Mouse (Mus musculus): Measurements from ENCODE around the gene Mrpl49. TPM values are rescaled to one million over a fixed set of nuclear protein-coding genes. Genes with fewer than 3 reads are reported as not detected.
"Not testable (repeated sequence)": the region's sequence is repeated elsewhere in the genome, so short reads cannot be mapped to it uniquely, and the experiment has no call there.

The Mrpl49 gene
- polyA plus RNA-seq, 1 experiment from 2014 or later, result 79.5 TPM

GRCm38 (mm10) chr19:6045366-6046293, 12.0 kb downstream of the Mrpl49 start:
- H3K9me3 ChIP-seq (ENCODE audit: control insufficient read depth, low read length), result no peaks in the 10 kb centered on the region
- H3K27me3 ChIP-seq (replicated peaks; ENCODE audit: control insufficient read depth, insufficient read depth, low read length), result no peaks in the 10 kb centered on the region
- H3K4me2 ChIP-seq (ENCODE audit: low read depth, low read length), result peak overlapping the region; percentile 77
- WGBS, result 11% methylated on average over 20 of the region's 20 CpGs
- ATAC-seq, result peak; percentile 54
- peak overlapping the region; percentile 94 for H3K9ac ChIP-seq (ENCODE audit: low read depth, low read length)
- H3K4me1 ChIP-seq (ENCODE audit: control insufficient read depth, insufficient read depth, low read length), result peaks cover 12% of the 10 kb centered on the region
- peak overlapping the region; percentile 80 for H3K4me3 ChIP-seq (ENCODE audit: low read length)
- H3K27ac ChIP-seq (ENCODE audit: low read length), result peak overlapping the region; percentile 97
- peaks cover 23% of the 10 kb centered on the region for H3K36me3 ChIP-seq (ENCODE audit: control insufficient read depth, insufficient read depth, low read length)

GRCm38 (mm10) chr19:6044102-6044501, 13.5 kb downstream of the Mrpl49 start:
- H3K9ac ChIP-seq (ENCODE audit: low read depth, low read length); H3K9me3 ChIP-seq (ENCODE audit: control insufficient read depth, low read length); H3K27ac ChIP-seq (ENCODE audit: low read length); H3K27me3 ChIP-seq (replicated peaks; ENCODE audit: control insufficient read depth, insufficient read depth, low read length); H3K4me3 ChIP-seq (ENCODE audit: low read length); ATAC-seq; H3K4me2 ChIP-seq (ENCODE audit: low read depth, low read length); H3K36me3 ChIP-seq (ENCODE audit: control insufficient read depth, insufficient read depth, low read length): not testable (repeated sequence)
- WGBS, result 44% methylated on average over 4 of the region's 4 CpGs
- peaks cover 12% of the 10 kb centered on the region for H3K4me1 ChIP-seq (ENCODE audit: control insufficient read depth, insufficient read depth, low read length)

GRCm38 (mm10) chr19:6042293-6042692, 15.3 kb downstream of the Mrpl49 start:
- Histone ChIP-seq H3K4me1 (ENCODE audit: control insufficient read depth, insufficient read depth, low read length) (no peaks in the 10 kb centered on the region), H3K36me3 (ENCODE audit: control insufficient read depth, insufficient read depth, low read length) (no peaks in the 10 kb centered on the region), H3K4me2 (ENCODE audit: low read depth, low read length) (no peak overlapping the region), H3K4me3 (ENCODE audit: low read length) (no peak overlapping the region), H3K27ac (ENCODE audit: low read length) (no peak overlapping the region), H3K9me3 (ENCODE audit: control insufficient read depth, low read length) (no peaks in the 10 kb centered on the region), H3K27me3 (replicated peaks; ENCODE audit: control insufficient read depth, insufficient read depth, low read length) (no peaks in the 10 kb centered on the region), H3K9ac (ENCODE audit: low read depth, low read length) (no peak overlapping the region)
- ATAC-seq, result no peak
- WGBS, result 80% methylated on average over 9 of the region's 9 CpGs

GRCm38 (mm10) chr19:6040002-6040401, 17.6 kb downstream of the Mrpl49 start:
- ATAC-seq, result no peak
- Histone ChIP-seq H3K4me1 (ENCODE audit: control insufficient read depth, insufficient read depth, low read length) (no peaks in the 10 kb centered on the region), H3K4me2 (ENCODE audit: low read depth, low read length) (no peak overlapping the region), H3K4me3 (ENCODE audit: low read length) (no peak overlapping the region), H3K36me3 (ENCODE audit: control insufficient read depth, insufficient read depth, low read length) (no peaks in the 10 kb centered on the region), H3K27me3 (replicated peaks; ENCODE audit: control insufficient read depth, insufficient read depth, low read length) (no peaks in the 10 kb centered on the region), H3K9me3 (ENCODE audit: control insufficient read depth, low read length) (no peaks in the 10 kb centered on the region), H3K9ac (ENCODE audit: low read depth, low read length) (no peak overlapping the region), H3K27ac (ENCODE audit: low read length) (no peak overlapping the region)

- H3K4me2 ChIP-seq (ENCODE audit: low read depth, low read length), result no peak overlapping the region
- no peak overlapping the region for H3K9ac ChIP-seq (ENCODE audit: low read depth, low read length)
- no peaks in the 10 kb centered on the region for H3K36me3 ChIP-seq (ENCODE audit: control insufficient read depth, insufficient read depth, low read length)
- no peak for ATAC-seq
- H3K4me1 ChIP-seq (ENCODE audit: control insufficient read depth, insufficient read depth, low read length), result no peaks in the 10 kb centered on the region
- H3K9me3 ChIP-seq (ENCODE audit: control insufficient read depth, low read length), result no peaks in the 10 kb centered on the region
- H3K4me3 ChIP-seq (ENCODE audit: low read length), result no peak overlapping the region
- no peaks in the 10 kb centered on the region for H3K27me3 ChIP-seq (replicated peaks; ENCODE audit: control insufficient read depth, insufficient read depth, low read length)
- WGBS, result 82% methylated on average over 7 of the region's 7 CpGs
- H3K27ac ChIP-seq (ENCODE audit: low read length), result no peak overlapping the region
Measured at GRCm38 (mm10) chr19:6038326-6038725, 19.3 kb downstream of the Mrpl49 start.

- no peaks in the 10 kb centered on the region for H3K36me3 ChIP-seq (ENCODE audit: control insufficient read depth, insufficient read depth, low read length)
- no peak overlapping the region for H3K27ac ChIP-seq (ENCODE audit: low read length)
- ATAC-seq, result no peak
- H3K27me3 ChIP-seq (replicated peaks; ENCODE audit: control insufficient read depth, insufficient read depth, low read length), result no peaks in the 10 kb centered on the region
- H3K4me1 ChIP-seq (ENCODE audit: control insufficient read depth, insufficient read depth, low read length), result no peaks in the 10 kb centered on the region
- H3K9me3 ChIP-seq (ENCODE audit: control insufficient read depth, low read length), result no peaks in the 10 kb centered on the region
- H3K9ac ChIP-seq (ENCODE audit: low read depth, low read length), result no peak overlapping the region
- no peak overlapping the region for H3K4me2 ChIP-seq (ENCODE audit: low read depth, low read length)
- no peak overlapping the region for H3K4me3 ChIP-seq (ENCODE audit: low read length)
Measured at GRCm38 (mm10) chr19:6037695-6038094, 19.9 kb downstream of the Mrpl49 start.

- Histone ChIP-seq H3K4me3 (ENCODE audit: low read length) (no peak overlapping the region), H3K9me3 (ENCODE audit: control insufficient read depth, low read length) (no peaks in the 10 kb centered on the region), H3K4me1 (ENCODE audit: control insufficient read depth, insufficient read depth, low read length) (no peaks in the 10 kb centered on the region), H3K27me3 (replicated peaks; ENCODE audit: control insufficient read depth, insufficient read depth, low read length) (no peaks in the 10 kb centered on the region), H3K27ac (ENCODE audit: low read length) (no peak overlapping the region), H3K4me2 (ENCODE audit: low read depth, low read length) (no peak overlapping the region), H3K36me3 (ENCODE audit: control insufficient read depth, insufficient read depth, low read length) (no peaks in the 10 kb centered on the region), H3K9ac (ENCODE audit: low read depth, low read length) (no peak overlapping the region)
- peak; percentile 36; the same call in 1 of the 2 replicates for ATAC-seq
- WGBS, result 65% methylated on average over 9 of the region's 9 CpGs
Measured at GRCm38 (mm10) chr19:6035966-6036585, 21.5 kb downstream of the Mrpl49 start.

GRCm38 (mm10) chr19:6030520-6031280, 26.9 kb downstream of the Mrpl49 start:
- Histone ChIP-seq H3K36me3 (ENCODE audit: control insufficient read depth, insufficient read depth, low read length) (no peaks in the 10 kb centered on the region), H3K4me2 (ENCODE audit: low read depth, low read length) (no peak overlapping the region), H3K9ac (ENCODE audit: low read depth, low read length) (no peak overlapping the region), H3K27ac (ENCODE audit: low read length) (no peak overlapping the region), H3K4me1 (ENCODE audit: control insufficient read depth, insufficient read depth, low read length) (no peaks in the 10 kb centered on the region), H3K9me3 (ENCODE audit: control insufficient read depth, low read length) (no peaks in the 10 kb centered on the region), H3K27me3 (replicated peaks; ENCODE audit: control insufficient read depth, insufficient read depth, low read length) (no peaks in the 10 kb centered on the region), H3K4me3 (ENCODE audit: low read length) (no peak overlapping the region)
- 71% methylated on average over 14 of the region's 14 CpGs for WGBS
- ATAC-seq, result no peak

GRCm38 (mm10) chr19:6029426-6029825, 28.2 kb downstream of the Mrpl49 start:
- no peak overlapping the region for H3K27ac ChIP-seq (ENCODE audit: low read length)
- H3K4me3 ChIP-seq (ENCODE audit: low read length), result no peak overlapping the region
- no peak for ATAC-seq
- H3K9ac ChIP-seq (ENCODE audit: low read depth, low read length), result no peak overlapping the region
- 80% methylated on average over 9 of the region's 9 CpGs for WGBS
- no peaks in the 10 kb centered on the region for H3K9me3 ChIP-seq (ENCODE audit: control insufficient read depth, low read length)
- H3K36me3 ChIP-seq (ENCODE audit: control insufficient read depth, insufficient read depth, low read length), result no peaks in the 10 kb centered on the region
- H3K4me1 ChIP-seq (ENCODE audit: control insufficient read depth, insufficient read depth, low read length), result no peaks in the 10 kb centered on the region
- H3K27me3 ChIP-seq (replicated peaks; ENCODE audit: control insufficient read depth, insufficient read depth, low read length), result no peaks in the 10 kb centered on the region
- H3K4me2 ChIP-seq (ENCODE audit: low read depth, low read length), result no peak overlapping the region

Data from intestine, embryonic 16.5 days (tissue).